ENCODE assay signal across 13 mouse cellular contexts in the genomic region with DNA sequence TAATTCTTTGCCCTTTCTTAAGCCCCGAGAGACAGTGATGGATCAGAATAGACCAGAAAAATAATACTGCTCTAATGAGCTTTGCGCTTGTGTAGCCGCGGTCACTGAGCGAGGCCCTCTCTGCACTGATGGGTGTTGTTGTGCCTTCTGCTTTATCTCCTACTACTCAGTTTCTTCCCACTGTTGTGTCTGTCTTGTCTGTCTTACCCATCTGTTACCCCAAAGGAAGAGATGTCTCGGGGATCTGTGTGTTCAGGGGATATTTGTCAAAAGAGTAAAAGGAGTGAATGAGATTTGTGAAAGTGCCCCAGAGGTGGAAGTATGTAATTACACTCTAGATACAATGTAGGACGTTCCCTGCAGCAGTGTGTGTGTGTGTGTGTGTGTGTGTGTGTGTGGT. TPM values are rescaled to one million over a fixed set of nuclear protein-coding genes. Genes with fewer than 3 reads are reported as not detected.
DNase-seq lines count a peak whose midpoint lies in the region; ATAC-seq and TF ChIP-seq lines count a peak whose summit lies in the region.
"Had no signal": no experiment of that assay in that cellular context is flagged by ENCODE, and none has a peak within 500 bp of the region (broad histone marks: within the 10 kb centered on the region; RNA-seq: fewer than 3 reads in every experiment).

No protein-coding gene starts in this region.

- WGBS in hindbrain, postnatal 0 days, result 65% methylated on average over 7 of the region's 7 CpGs
- WGBS in hindbrain, embryonic 10.5 days, result 84% methylated on average over 7 of the region's 7 CpGs
- 66% methylated on average over 7 of the region's 7 CpGs for WGBS in forebrain, embryonic 16.5 days

- no peaks in the 10 kb centered on the region for H3K9me3 ChIP-seq in hindbrain, postnatal 0 days (ENCODE audit: low read length)
- H3K9me3 ChIP-seq in hindbrain, embryonic 10.5 days, result peaks cover 4% of the 10 kb centered on the region; the same call in 1 of the 2 replicates
- H3K9me3 ChIP-seq in forebrain, embryonic 16.5 days (ENCODE audit: control insufficient read depth, low read length), result no peaks in the 10 kb centered on the region
- H3K9me3 ChIP-seq: midbrain, embryonic 10.5 days had no signal

- H3K9ac ChIP-seq in hindbrain, postnatal 0 days (replicated peaks; ENCODE audit: low read length), result no peak overlapping the region
- H3K9ac ChIP-seq in forebrain, embryonic 16.5 days (replicated peaks; ENCODE audit: low read depth, low read length), result no peak overlapping the region

- no peak overlapping the region for H3K4me2 ChIP-seq in hindbrain, postnatal 0 days (ENCODE audit: low read depth, low read length)
- no peak overlapping the region for H3K4me2 ChIP-seq in forebrain, embryonic 16.5 days (ENCODE audit: low read length)

- no peaks in the 10 kb centered on the region for H3K4me1 ChIP-seq in hindbrain, postnatal 0 days (ENCODE audit: insufficient read depth, low read length)
- no peaks in the 10 kb centered on the region for H3K4me1 ChIP-seq in hindbrain, embryonic 10.5 days (replicated peaks)
- no peaks in the 10 kb centered on the region for H3K4me1 ChIP-seq in forebrain, embryonic 16.5 days (replicated peaks; ENCODE audit: control insufficient read depth, insufficient read depth, low read length)
- H3K4me1 ChIP-seq: midbrain, embryonic 10.5 days had no signal

- no peaks in the 10 kb centered on the region for H3K36me3 ChIP-seq in hindbrain, postnatal 0 days (ENCODE audit: insufficient read depth, low read length)
- H3K36me3 ChIP-seq in hindbrain, embryonic 10.5 days, result no peaks in the 10 kb centered on the region
- H3K36me3 ChIP-seq in forebrain, embryonic 16.5 days (ENCODE audit: control insufficient read depth, insufficient read depth), result no peaks in the 10 kb centered on the region
- H3K36me3 ChIP-seq: midbrain, embryonic 10.5 days had no signal

- no peak overlapping the region for H3K4me3 ChIP-seq in hindbrain, postnatal 0 days (ENCODE audit: low read length)
- no peak overlapping the region for H3K4me3 ChIP-seq in hindbrain, embryonic 10.5 days
- no peak overlapping the region for H3K4me3 ChIP-seq in forebrain, embryonic 16.5 days (replicated peaks; ENCODE audit: low read length)
- H3K4me3 ChIP-seq: midbrain, embryonic 10.5 days had no signal

- no peak overlapping the region for H3K27ac ChIP-seq in hindbrain, postnatal 0 days
- H3K27ac ChIP-seq in hindbrain, embryonic 10.5 days, result no peak overlapping the region
- no peak overlapping the region for H3K27ac ChIP-seq in forebrain, embryonic 16.5 days (ENCODE audit: low read length)
- H3K27ac ChIP-seq: midbrain, embryonic 10.5 days had no signal

- H3K27me3 ChIP-seq in hindbrain, postnatal 0 days (ENCODE audit: insufficient read depth, low read length), result no peaks in the 10 kb centered on the region
- no peaks in the 10 kb centered on the region for H3K27me3 ChIP-seq in hindbrain, embryonic 10.5 days (ENCODE audit: insufficient read depth, poor library complexity, severe bottlenecking)
- no peaks in the 10 kb centered on the region for H3K27me3 ChIP-seq in forebrain, embryonic 16.5 days (replicated peaks; ENCODE audit: control insufficient read depth, insufficient read depth, low read length)
- H3K27me3 ChIP-seq: Patski had no signal

- no peak for DNase-seq in hindbrain, postnatal 0 days (ENCODE audit: low spot score)
- DNase-seq in hindbrain, embryonic 10.5 days (ENCODE audit: low spot score), result no peak
- peak; percentile 32 for DNase-seq in ES-CJ7 (ENCODE audit: low read depth, low spot score)
- no peak for DNase-seq in adrenal gland, adult 8-10 months
- DNase-seq in adrenal gland, postnatal 25 days, result no peak
- DNase-seq: adrenal gland, postnatal 14 days; heart, postnatal 4 days; kidney, adult 2 months; lung, adult 18-20 months had no signal

- peak; percentile 49; the same call in 1 of the 2 replicates for ATAC-seq in hindbrain, postnatal 0 days
- peak; percentile 55; the same call in 1 of the 2 replicates for ATAC-seq in forebrain, embryonic 16.5 days
- ATAC-seq in megakaryocyte progenitor cell, adult 5-6 weeks (replicated peaks; ENCODE audit: poor library complexity), result peak; percentile 43
- ATAC-seq: Patski had no signal

- TF ChIP-seq CTCF in hindbrain, postnatal 0 days (IDR thresholded peaks at IDR 0.05; ENCODE audit: low read depth), result peak; percentile 54

RNA-seq across cellular contexts. Expression of a gene that starts 16.1 kb away (rescaled TPM):
- 8.9 and 10.4 TPM in 2 replicates for total RNA-seq in hindbrain, postnatal 0 days (2014; rRNA removed)
- polyA plus RNA-seq in hindbrain, postnatal 0 days (2015; fragmentation: Nextera tagmentation; extraction: Ambion mirVana), result 2.0 and 2.1 TPM in 2 replicates
- polyA plus RNA-seq in hindbrain, embryonic 10.5 days (2016; fragmentation: Nextera tagmentation; extraction: Ambion mirVana), result 1.2 and 1.5 TPM in 2 replicates
- 2.7 and 3.2 TPM in 2 replicates for polyA plus RNA-seq in forebrain, embryonic 16.5 days (2015; fragmentation: Nextera tagmentation; extraction: Ambion mirVana)
- not detected in 2 replicates for total RNA-seq in megakaryocyte progenitor cell, adult 5-6 weeks (2015)
- not detected in 2 replicates for total RNA-seq in megakaryocyte progenitor cell, adult 5-6 weeks (2017)
- 10 to 100 TPM; 11.5 to 18.1 (median 13.9) TPM for total RNA-seq in adrenal gland, adult 8-10 months (2022)
- 19.4 and 19.9 TPM in 2 replicates for total RNA-seq in adrenal gland, postnatal 25 days (2021)
- polyA plus RNA-seq: Patski had no signal

RNA-seq across cellular contexts. Expression of a gene that starts 38.3 kb away (rescaled TPM):
- 59.1 and 70.7 TPM in 2 replicates for total RNA-seq in hindbrain, postnatal 0 days (2014; rRNA removed)
- polyA plus RNA-seq in hindbrain, postnatal 0 days (2015; fragmentation: Nextera tagmentation; extraction: Ambion mirVana), result 168 and 171 TPM in 2 replicates
- polyA plus RNA-seq in hindbrain, embryonic 10.5 days (2016; fragmentation: Nextera tagmentation; extraction: Ambion mirVana), result 78.5 and 97.0 TPM in 2 replicates
- polyA plus RNA-seq in forebrain, embryonic 16.5 days (2015; fragmentation: Nextera tagmentation; extraction: Ambion mirVana), result 139 and 150 TPM in 2 replicates
- 61.3 and 67.0 TPM in 2 replicates for total RNA-seq in megakaryocyte progenitor cell, adult 5-6 weeks (2015)
- 58.1 and 66.2 TPM in 2 replicates for total RNA-seq in megakaryocyte progenitor cell, adult 5-6 weeks (2017)
- 10 to 100 TPM; 34.5 to 35.7 (median 34.7) TPM for total RNA-seq in adrenal gland, adult 8-10 months (2022)
- total RNA-seq in adrenal gland, postnatal 25 days (2021), result 31.5 and 33.9 TPM in 2 replicates
